Mouse (Mus musculus) C3H10T1/2 (cell line): ENCODE results near the gene Gm11565. TPM values are rescaled to one million over a fixed set of nuclear protein-coding genes. Genes with fewer than 3 reads are reported as not detected.

Experiments used
- polyA plus RNA-seq, 2 experiments: library from polyadenylated mRNA; unstranded; fragments of >200 nt; fragmentation: generic; extraction: Trizol; gene quantifications; one replicate each; pipeline ENCODE4 v1.2.1; 2012; ENCODE audit warnings: missing spikeins in 2 of 2

The Gm11565 gene
- not detected for polyA plus RNA-seq

GRCm38 (mm10) chr11:99914451-99914850 is at the start of gene Gm11565:
Gm11565 (plus strand) TSS chr11:99914751.

GRCm38 (mm10) chr11:99873089-99873488 is 41.5 kb upstream of the Gm11565 start, which contains the start of gene Krtap9-1:
Krtap9-1 (plus strand) TSS chr11:99873389.

GRCm38 (mm10) chr11:99878887-99879286 is 35.7 kb upstream of the Gm11565 start, which contains the start of gene Gm11567:
Gm11567 (plus strand) TSS chr11:99879187.

DNA sequence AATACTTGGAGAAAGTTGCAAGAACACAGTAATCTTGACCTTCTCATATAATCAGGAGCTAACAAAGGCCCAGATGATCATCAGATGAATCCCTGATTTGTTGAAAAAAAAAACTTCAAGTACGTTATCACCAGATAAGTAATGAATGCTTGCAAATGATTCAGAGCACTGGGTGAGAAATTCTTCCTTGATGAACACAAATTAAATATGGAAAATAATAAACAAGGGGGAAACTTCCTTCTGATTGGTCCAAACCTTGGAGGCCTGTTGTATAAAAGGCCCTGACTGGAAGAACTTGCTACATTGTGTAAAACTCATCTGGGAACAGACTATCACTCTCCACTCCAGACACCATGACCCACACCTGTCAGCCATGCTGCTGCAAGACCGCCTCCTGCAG is 6.9 kb upstream of the Gm11565 start, which contains the start of gene Krtap31-1:
Krtap31-1 (plus strand) TSS at position 301 of the 400 bp plus-strand sequence.

DNA sequence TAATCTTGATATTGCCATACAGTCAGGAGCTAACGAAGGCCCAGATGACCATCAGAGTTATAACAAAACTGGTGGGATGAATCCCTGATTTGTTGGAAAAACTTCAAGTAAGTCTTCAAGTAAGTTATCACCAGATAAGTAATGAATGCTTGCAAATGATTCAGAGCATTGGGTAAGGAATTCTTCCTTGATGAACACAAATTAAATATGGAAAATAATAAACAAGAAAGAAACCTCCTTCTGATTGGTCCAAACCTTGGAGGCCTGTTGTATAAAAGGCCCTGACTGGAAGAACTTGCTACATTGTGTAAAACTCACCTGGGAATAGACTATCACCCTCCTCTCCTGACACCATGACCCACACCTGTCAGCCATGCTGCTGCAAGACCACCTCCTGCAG is 21.4 kb downstream of the Gm11565 start, which contains the start of gene Krtap31-2:
Krtap31-2 (plus strand) TSS at position 301 of the 400 bp plus-strand sequence.

GRCm38 (mm10) chr11:99948175-99948574 is 33.6 kb downstream of the Gm11565 start, which contains the start of gene Krtap9-5:
Krtap9-5 (plus strand) TSS chr11:99948475.

Other genes starting within 250 kb of the Gm11565 start
- gene Krtap4-6, start 248.8 kb upstream of the Gm11565 start, polyA plus RNA-seq = not detected
- gene Gm14190, start 224.0 kb upstream of the Gm11565 start, polyA plus RNA-seq = not detected
- not detected for gene Gm14180, start 180.5 kb upstream of the Gm11565 start, polyA plus RNA-seq
- gene Gm11595, start 141.8 kb upstream of the Gm11565 start, polyA plus RNA-seq = not detected
- gene Krtap4-8, start 134.0 kb upstream of the Gm11565 start, polyA plus RNA-seq = not detected
- gene Krtap4-9, start 129.6 kb upstream of the Gm11565 start, polyA plus RNA-seq = not detected
- not detected for gene Gm11596, start 121.3 kb upstream of the Gm11565 start, polyA plus RNA-seq
- not detected for gene Gm11569, start 115.8 kb upstream of the Gm11565 start, polyA plus RNA-seq
- not detected for gene Gm11554, start 110.3 kb upstream of the Gm11565 start, polyA plus RNA-seq
- gene Krtap4-13, start 104.9 kb upstream of the Gm11565 start, polyA plus RNA-seq = not detected
- gene Gm11564, start 99.1 kb upstream of the Gm11565 start, polyA plus RNA-seq = not detected
- not detected for gene 2300003K06Rik, start 76.7 kb upstream of the Gm11565 start, polyA plus RNA-seq
- not detected for gene Krtap4-16, start 63.1 kb upstream of the Gm11565 start, polyA plus RNA-seq
- not detected for gene Gm11568, start 56.8 kb upstream of the Gm11565 start, polyA plus RNA-seq
- not detected for gene Gm11559, start 50.3 kb upstream of the Gm11565 start, polyA plus RNA-seq
- not detected for gene Krtap9-1, start 41.4 kb upstream of the Gm11565 start, polyA plus RNA-seq
- gene Gm11567, start 35.6 kb upstream of the Gm11565 start, polyA plus RNA-seq = not detected
- gene Krtap31-1, start 6.8 kb upstream of the Gm11565 start, polyA plus RNA-seq = not detected
- gene Krtap31-2, start 21.5 kb downstream of the Gm11565 start, polyA plus RNA-seq = not detected
- gene Krtap9-5, start 33.7 kb downstream of the Gm11565 start, polyA plus RNA-seq = not detected
- gene Krtap29-1, start 64.3 kb downstream of the Gm11565 start, polyA plus RNA-seq = not detected
- not detected for gene Krtap16-1, start 71.8 kb downstream of the Gm11565 start, polyA plus RNA-seq
- gene Krtap17-1, start 79.2 kb downstream of the Gm11565 start, polyA plus RNA-seq = not detected
- gene Krt33a, start 101.5 kb downstream of the Gm11565 start, polyA plus RNA-seq = not detected
- gene Krt33b, start 115.1 kb downstream of the Gm11565 start, polyA plus RNA-seq = under 1 TPM in 1 of 2 experiments, not detected in 1; 0.05 TPM
- gene Krt34, start 126.8 kb downstream of the Gm11565 start, polyA plus RNA-seq = not detected
- not detected for gene Krt31, start 135.8 kb downstream of the Gm11565 start, polyA plus RNA-seq
- gene Krt32, start 173.5 kb downstream of the Gm11565 start, polyA plus RNA-seq = not detected
- gene Krt35, start 181.5 kb downstream of the Gm11565 start, polyA plus RNA-seq = not detected
- under 1 TPM; 0.06 to 0.08 TPM for gene Krt36, start 190.9 kb downstream of the Gm11565 start, polyA plus RNA-seq
- gene Krt13, start 206.8 kb downstream of the Gm11565 start, polyA plus RNA-seq = 1 to 10 TPM; 8.4 to 8.9 TPM
- 10 to 100 TPM in 1 of 2 experiments, under 1 TPM in 1; 0.30 to 10.6 TPM for gene Krt15, start 221.2 kb downstream of the Gm11565 start, polyA plus RNA-seq
- under 1 TPM; 0.40 to 0.42 TPM for gene Krt19, start 233.9 kb downstream of the Gm11565 start, polyA plus RNA-seq